Mouse (Mus musculus) neural tube, embryonic 11.5 days (tissue): ENCODE measurements around the gene Aldh16a1. TPM values are rescaled to one million over a fixed set of nuclear protein-coding genes. Genes with fewer than 3 reads are reported as not detected.

ENCODE experiments used
- ATAC-seq: fragments of 200-750 bp; cut with Nextera tagmentation; 2 replicates; pipeline ENCODE4 v1.8.0; 2017; ENCODE audit warnings: moderate number of reproducible peaks, mild to moderate bottlenecking, moderate TSS enrichment, moderate library complexity; ENCODE audit not compliant: insufficient read depth, low FRiP score, low TSS enrichment
- DNase-seq: peaks from one replicate; pipeline ENCODE4 v3.0.0-alpha.2; 2015; ENCODE audit warnings: low spot score
- H3K27ac ChIP-seq: fragments of 300-500 bp; sonication (generic); 2 replicates; pipeline ENCODE4 v1.5.1; 2014; ENCODE audit warnings: low read depth, mild to moderate bottlenecking, low read length
- H3K27me3 ChIP-seq: fragments of 300-500 bp; sonication (generic); 2 replicates; pipeline ENCODE4 v1.6.1; 2014; ENCODE audit warnings: mild to moderate bottlenecking, low read length, mixed read lengths; ENCODE audit not compliant: control insufficient read depth, insufficient read depth
- H3K36me3 ChIP-seq: fragments of 300-500 bp; sonication (generic); 2 replicates; pipeline ENCODE4 v1.6.1; 2014; ENCODE audit warnings: mild to moderate bottlenecking, low read length, moderate library complexity, mixed read lengths; ENCODE audit not compliant: control insufficient read depth, insufficient read depth
- H3K4me1 ChIP-seq: fragments of 300-500 bp; sonication (generic); 2 replicates; pipeline ENCODE4 v1.6.1; 2014; ENCODE audit warnings: low read length, mixed read lengths; ENCODE audit not compliant: control insufficient read depth, insufficient read depth
- H3K4me2 ChIP-seq: fragments of 300-500 bp; sonication (generic); 2 replicates; pipeline ENCODE4 v1.6.1; 2014; ENCODE audit warnings: low read depth, mild to moderate bottlenecking, moderate library complexity
- H3K4me3 ChIP-seq: fragments of 300-500 bp; sonication (generic); 2 replicates; pipeline ENCODE4 v1.5.1; 2014; ENCODE audit warnings: low read depth, low read length
- H3K9ac ChIP-seq: fragments of 300-500 bp; sonication (generic); 2 replicates; pipeline ENCODE4 v1.6.1; 2014; ENCODE audit warnings: mild to moderate bottlenecking, low read length
- H3K9me3 ChIP-seq: fragments of 300-500 bp; sonication (generic); 2 replicates; pipeline ENCODE4 v1.6.1; 2016; ENCODE audit warnings: low read length; ENCODE audit not compliant: control insufficient read depth
- WGBS: fragments of 180-500 bp; shearing (Covaris S2); extraction: QIAGEN DNeasy Blood & Tissue Kit; methylation state at CpG from one replicate; pipeline ENCODE4 v1.1.7; 2014; 5-methylcytosine and 5-hydroxymethylcytosine counted together
- polyA plus RNA-seq: library from polyadenylated mRNA; unstranded; fragments of >200 nt; fragmentation: Nextera tagmentation; extraction: Ambion mirVana; gene quantifications from 2 replicates; pipeline ENCODE4 v1.2.1, GENCODE M21; 2014

The Aldh16a1 gene
- 34.2 and 37.6 TPM in 2 replicates for polyA plus RNA-seq

DNA sequence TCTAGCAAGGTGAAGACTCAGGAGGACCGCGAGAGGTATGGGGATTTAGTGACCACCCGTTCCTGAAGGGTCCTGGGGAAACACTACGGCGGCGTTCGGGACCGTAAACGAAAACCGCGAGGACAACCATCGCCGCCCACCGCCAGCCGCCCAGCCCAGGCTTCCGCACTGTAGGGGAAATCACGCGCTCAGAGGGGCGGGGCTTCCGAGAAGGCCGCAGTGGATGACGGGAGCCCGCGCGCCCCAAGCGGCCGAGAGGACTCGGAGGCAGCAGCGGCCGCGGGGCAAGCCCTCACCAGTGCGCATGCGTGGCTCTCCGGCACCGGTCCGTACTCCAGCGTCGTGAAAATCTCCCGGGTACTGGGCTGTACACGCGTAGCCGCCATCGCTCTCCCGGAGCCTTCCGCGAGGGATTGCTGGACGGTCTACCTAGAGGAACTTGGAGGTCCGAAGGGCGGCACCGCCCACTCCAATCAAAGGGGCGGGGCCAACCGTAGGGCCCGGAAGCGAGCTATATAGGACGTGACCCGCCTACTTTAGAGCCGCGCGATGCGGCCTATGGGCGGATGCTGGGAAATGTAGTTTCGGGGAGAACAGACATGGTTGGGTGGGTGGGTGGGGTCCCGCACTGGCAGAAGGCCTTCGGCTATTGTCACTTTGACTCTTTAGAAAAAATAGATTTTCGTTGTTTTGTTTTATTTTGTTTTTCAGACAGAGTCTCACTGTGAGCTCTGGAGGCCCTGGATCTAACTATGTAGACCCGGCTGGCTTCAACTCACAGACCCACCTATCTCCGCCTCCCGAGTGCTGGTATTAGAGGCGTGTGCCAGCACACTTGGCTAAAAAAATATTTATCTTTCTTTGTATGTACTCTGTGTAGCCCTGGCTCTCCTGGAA lies at the start of gene Aldh16a1, which contains the start of gene Pih1d1:
Gene Aldh16a1 (minus strand): TSS at position 489 of the 897 bp plus-strand sequence.
Gene Pih1d1 (plus strand): TSS at position 208 of the 897 bp plus-strand sequence.
- H3K4me3 ChIP-seq = peak within 1 kb of the TSS; percentile 55
- H3K9me3 ChIP-seq = no peaks in the 10 kb centered on the region
- peaks cover 5% of the 10 kb centered on the region for H3K4me1 ChIP-seq
- H3K4me2 ChIP-seq = peak within 1 kb of the TSS; percentile 81
- peak; percentile 97 for DNase-seq
- 5% methylated on average over 67 of the region's 69 CpGs for WGBS
- H3K27me3 ChIP-seq = no peaks in the 10 kb centered on the region
- ATAC-seq = peak; percentile 95
- H3K9ac ChIP-seq = peak within 1 kb of the TSS; percentile 77
- peak within 1 kb of the TSS; percentile 50 for H3K27ac ChIP-seq
- H3K36me3 ChIP-seq = 0 out of 2 replicates have a peak, but pooled peaks cover 3% of the 10 kb centered on the region

DNA sequence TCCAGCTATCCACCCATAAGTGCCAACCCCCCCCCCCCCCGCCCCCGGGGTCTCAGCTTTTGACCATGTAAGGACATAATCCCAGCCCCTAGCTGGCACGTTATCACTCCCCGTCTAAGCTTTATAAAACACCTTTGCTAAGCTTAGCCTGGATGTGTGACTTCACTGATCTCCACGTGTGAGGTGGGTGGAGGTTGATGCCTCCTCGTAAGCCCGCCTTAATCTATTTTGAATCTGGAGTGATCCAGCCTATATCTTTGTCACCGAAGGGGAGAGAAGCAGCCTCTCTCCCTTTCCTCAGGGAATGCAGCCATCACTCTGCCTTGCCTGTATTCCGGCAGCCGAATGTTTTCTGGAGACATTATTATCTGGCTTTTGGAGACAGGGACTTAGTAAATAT lies 48.3 kb upstream of the Aldh16a1 start:
- DNase-seq (no peak), ATAC-seq (no peak)
- Histone ChIP-seq H3K27ac (no peak overlapping the region), H3K27me3 (no peaks in the 10 kb centered on the region), H3K9ac (no peak overlapping the region), H3K9me3 (no peaks in the 10 kb centered on the region), H3K4me2 (no peak overlapping the region), H3K4me1 (no peaks in the 10 kb centered on the region), H3K36me3 (no peaks in the 10 kb centered on the region), H3K4me3 (no peak overlapping the region)
- 65% methylated on average over 10 of the region's 10 CpGs for WGBS

DNA sequence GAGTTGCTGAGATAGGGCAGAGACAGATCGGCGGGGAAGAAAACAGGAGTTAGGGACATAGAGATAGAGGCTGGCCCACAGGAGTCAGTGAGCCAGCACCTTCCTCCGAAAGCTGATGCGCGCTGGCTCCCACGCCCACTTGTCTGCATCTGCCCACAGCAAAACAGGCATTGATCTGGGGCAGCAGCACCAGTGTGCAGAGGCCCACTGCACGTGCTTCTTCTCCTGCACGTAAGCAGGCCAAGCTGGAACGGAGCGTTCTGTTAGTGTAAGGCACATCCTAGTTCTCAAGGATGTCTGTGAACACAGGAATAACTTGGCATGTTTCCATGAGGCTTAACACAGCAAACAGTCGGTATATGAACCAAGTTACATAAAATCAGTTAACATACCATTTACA lies 44.6 kb upstream of the Aldh16a1 start:
- Histone ChIP-seq H3K4me1 (no peaks in the 10 kb centered on the region), H3K27me3 (no peaks in the 10 kb centered on the region), H3K9ac (no peak overlapping the region), H3K4me2 (no peak overlapping the region), H3K36me3 (no peaks in the 10 kb centered on the region), H3K9me3 (no peaks in the 10 kb centered on the region), H3K27ac (no peak overlapping the region), H3K4me3 (no peak overlapping the region)
- ATAC-seq = no peak
- no peak for DNase-seq
- WGBS = 87% methylated on average over 11 of the region's 11 CpGs

DNA sequence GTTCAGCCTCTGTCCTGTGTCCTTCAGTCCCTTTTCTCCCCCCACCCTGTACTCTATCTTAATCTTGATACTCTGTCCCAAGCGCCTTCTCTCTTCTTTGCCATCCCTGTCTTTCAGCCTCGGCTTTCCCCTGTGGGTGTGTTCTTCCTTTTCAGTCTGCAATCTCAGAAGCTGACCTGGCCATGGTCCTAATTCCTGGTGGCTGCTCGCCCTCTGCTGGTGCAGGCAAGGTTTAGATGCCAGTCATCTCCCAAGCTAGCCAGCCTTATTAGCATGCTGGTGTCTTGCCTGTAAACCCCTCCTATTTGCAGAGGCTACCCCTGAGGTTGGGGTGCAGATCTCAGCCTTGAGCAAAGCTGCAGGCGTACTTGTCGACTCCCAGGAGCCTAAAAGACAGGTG lies 44.1 kb upstream of the Aldh16a1 start:
- Histone ChIP-seq H3K27me3 (no peaks in the 10 kb centered on the region), H3K4me1 (no peaks in the 10 kb centered on the region), H3K9ac (no peak overlapping the region; the same call in 1 of the 2 replicates), H3K4me3 (no peak overlapping the region), H3K36me3 (no peaks in the 10 kb centered on the region), H3K4me2 (no peak overlapping the region), H3K27ac (no peak overlapping the region), H3K9me3 (no peaks in the 10 kb centered on the region)
- ATAC-seq = no peak
- WGBS = 15% methylated on average over 5 of the region's 5 CpGs
- peak; percentile 79 for DNase-seq

DNA sequence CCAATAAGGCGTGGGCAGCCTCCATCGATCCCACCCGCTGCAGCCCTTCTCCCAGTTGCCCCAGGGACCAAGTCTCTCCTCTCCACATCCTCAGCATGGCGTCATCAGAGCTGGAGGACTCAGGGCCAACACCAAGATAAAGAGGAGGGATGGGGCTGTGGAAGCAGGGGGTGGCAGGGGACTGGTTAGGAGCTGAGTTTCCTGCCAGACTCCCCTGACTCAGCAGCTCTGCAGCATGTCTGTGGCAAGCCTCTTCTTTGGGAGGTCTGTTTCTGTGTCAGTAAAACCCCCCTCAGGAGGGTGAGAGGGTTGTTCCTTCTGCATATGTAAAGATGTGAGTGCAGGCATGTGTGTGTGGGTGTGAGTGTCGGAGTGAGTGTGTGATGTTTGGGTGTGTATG lies 42.6 kb upstream of the Aldh16a1 start:
- WGBS = 65% methylated on average over 5 of the region's 5 CpGs
- Histone ChIP-seq H3K4me2 (no peak overlapping the region), H3K27ac (no peak overlapping the region), H3K27me3 (no peaks in the 10 kb centered on the region), H3K36me3 (no peaks in the 10 kb centered on the region), H3K9ac (no peak overlapping the region), H3K4me3 (no peak overlapping the region), H3K9me3 (no peaks in the 10 kb centered on the region), H3K4me1 (0 out of 2 replicates have a peak, but pooled peaks cover 1% of the 10 kb centered on the region)
- ATAC-seq (no peak), DNase-seq (no peak)

DNA sequence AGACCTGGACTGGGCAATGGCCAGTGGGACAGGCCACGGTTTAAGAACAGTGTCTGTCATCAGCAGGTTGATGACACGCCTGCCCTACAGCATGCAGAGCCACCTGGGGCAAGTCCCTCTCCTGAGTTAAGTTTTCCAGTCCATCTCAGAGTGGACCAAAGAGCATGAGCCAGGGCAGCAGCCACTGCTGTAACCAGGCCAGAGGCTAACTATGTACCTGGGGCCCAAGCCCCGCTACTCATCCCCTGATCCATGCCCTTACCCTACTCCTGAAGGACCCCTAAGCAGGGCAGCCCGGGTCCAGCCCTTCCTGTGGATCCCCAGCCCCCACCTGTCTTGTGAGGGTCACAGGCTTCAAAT lies 41.8 kb upstream of the Aldh16a1 start:
- no peaks in the 10 kb centered on the region for H3K27me3 ChIP-seq
- H3K36me3 ChIP-seq = no peaks in the 10 kb centered on the region
- H3K27ac ChIP-seq = no peak overlapping the region
- H3K4me3 ChIP-seq = no peak overlapping the region
- H3K9ac ChIP-seq = no peak overlapping the region
- no peak for DNase-seq
- no peak overlapping the region for H3K4me2 ChIP-seq
- H3K4me1 ChIP-seq = 0 out of 2 replicates have a peak, but pooled peaks cover 2% of the 10 kb centered on the region
- no peaks in the 10 kb centered on the region for H3K9me3 ChIP-seq
- WGBS = 87% methylated on average over 4 of the region's 4 CpGs
- ATAC-seq = no peak

DNA sequence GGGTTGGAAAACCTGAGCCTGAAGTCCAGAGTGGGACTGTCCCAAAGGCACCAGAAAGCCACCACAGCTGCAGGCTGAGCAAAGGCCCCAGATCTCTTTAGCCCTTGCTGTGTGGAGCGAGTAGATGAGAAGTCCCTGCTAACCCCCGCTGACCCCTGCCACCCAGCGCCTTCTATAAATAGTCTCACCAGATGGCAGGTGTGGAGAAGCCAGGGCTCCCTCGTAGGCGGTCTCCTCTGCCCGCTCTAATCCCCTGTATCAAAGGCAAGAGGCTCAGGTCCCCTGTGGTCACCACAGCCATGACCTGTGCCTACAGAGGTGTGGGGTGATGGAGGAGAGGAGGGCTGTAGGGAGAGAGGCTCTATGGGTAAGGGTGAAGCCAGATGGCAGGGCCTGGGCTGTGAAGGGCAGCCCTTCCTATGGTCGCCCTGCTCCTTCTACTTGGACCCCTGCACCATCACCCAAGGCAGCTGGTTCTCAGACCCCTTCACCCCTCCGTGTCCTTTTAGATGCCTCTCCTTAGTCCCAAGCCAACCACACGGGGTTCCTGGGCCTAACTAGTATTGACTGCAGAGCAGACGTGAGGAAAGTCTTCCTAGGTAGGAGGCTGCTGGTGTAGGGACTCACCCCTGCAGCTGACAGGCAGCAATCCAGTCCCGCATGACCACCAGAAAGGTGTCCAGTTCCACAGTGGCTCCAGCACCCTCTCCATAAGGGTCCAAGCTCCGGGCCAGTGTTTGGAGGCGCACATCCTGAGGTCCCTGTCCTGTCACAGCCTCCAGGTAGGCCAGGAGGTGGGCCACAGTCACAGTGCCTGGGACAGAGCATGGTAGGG lies 41.2 kb upstream of the Aldh16a1 start:
- no peak overlapping the region for H3K27ac ChIP-seq
- DNase-seq (no peak), ATAC-seq (no peak)
- H3K9me3 ChIP-seq = no peaks in the 10 kb centered on the region
- H3K36me3 ChIP-seq = no peaks in the 10 kb centered on the region
- WGBS = 63% methylated on average over 13 of the region's 13 CpGs
- no peak overlapping the region for H3K9ac ChIP-seq
- H3K27me3 ChIP-seq = no peaks in the 10 kb centered on the region
- no peak overlapping the region for H3K4me2 ChIP-seq
- 0 out of 2 replicates have a peak, but pooled peaks cover 2% of the 10 kb centered on the region for H3K4me1 ChIP-seq
- no peak overlapping the region for H3K4me3 ChIP-seq

DNA sequence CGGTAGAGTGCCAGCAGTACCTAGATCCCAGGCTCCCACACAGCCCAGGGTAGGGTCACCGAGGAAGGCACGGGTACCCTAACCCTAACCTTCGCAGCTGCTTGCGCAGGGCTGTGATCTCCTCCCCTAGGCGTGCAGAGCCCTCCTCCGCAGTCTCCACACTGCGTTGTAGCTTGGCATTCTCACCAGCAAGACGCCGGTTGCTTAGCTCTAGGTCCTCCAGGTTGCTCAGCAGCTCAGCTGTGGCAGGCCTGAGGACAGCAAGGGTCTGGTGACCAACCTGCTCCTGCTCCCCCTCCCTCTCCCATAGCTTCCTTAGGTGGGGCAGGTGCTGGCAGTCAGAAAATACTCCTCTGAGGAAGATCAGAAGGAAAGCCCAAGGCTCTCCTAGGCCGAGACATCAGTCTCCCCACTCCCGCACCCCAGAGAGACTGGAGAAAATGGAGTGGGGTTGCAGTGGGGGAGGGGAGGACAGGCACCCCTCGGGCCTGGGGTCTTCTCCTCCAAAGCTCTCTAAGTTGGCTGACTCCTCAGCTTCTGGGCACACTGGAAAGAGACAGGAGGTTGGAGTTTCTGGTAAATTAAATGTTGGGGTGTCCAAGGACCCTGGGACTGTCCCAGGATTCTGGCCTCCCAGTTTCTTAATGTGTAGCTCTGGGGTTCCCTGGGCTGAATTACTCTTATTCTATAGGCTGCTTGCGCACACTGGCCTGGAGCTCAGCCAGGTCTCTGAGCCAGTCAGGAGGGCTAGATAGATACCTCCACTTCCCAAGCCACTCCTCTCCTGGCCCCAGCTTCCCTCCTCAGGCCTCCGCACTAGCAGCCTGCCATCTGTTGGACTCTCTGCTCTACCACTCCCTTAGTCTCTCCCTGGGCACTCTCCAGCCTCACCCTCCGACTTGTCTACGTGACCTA lies 39.7 kb upstream of the Aldh16a1 start:
- ATAC-seq = no peak

More for the DNA sequence above, 39.7 kb upstream of the Aldh16a1 start:
- WGBS = 78% methylated on average over 17 of the region's 17 CpGs
- Histone ChIP-seq H3K27me3 (peaks cover 3% of the 10 kb centered on the region; the same call in 1 of the 2 replicates), H3K4me1 (0 out of 2 replicates have a peak, but pooled peaks cover 2% of the 10 kb centered on the region), H3K9me3 (no peaks in the 10 kb centered on the region), H3K27ac (no peak overlapping the region), H3K4me2 (no peak overlapping the region), H3K4me3 (no peak overlapping the region), H3K9ac (no peak overlapping the region), H3K36me3 (no peaks in the 10 kb centered on the region)
- no peak for DNase-seq
